9 mouse cellular contexts compared by ENCODE assay signal in the genomic region with DNA sequence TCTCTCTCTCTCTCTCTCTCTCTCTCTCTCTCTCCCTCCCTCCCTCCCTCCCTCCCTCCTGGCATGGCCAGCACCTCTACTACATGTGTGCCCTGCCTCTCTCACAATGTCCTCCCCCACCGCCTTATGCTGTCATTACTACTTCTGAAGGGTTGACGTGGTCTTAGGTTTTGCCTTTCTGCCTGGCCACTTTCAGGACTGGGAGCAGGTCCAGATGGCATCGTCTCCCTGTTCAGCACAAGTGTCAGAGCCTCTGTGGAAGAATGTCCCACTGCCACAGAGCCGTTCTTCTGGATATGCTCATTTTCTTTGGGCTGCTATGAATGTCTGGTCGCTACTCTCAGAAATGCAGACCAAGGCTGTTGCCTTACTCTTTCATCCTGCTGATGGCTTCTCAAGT.
"Had no signal": no experiment of that assay in that cellular context is flagged by ENCODE, and none has a peak within 500 bp of the region (broad histone marks: within the 10 kb centered on the region; RNA-seq: fewer than 3 reads in every experiment).

No protein-coding gene starts in this region.

- ATAC-seq: liver, postnatal 0 days; midbrain, embryonic 13.5 days; midbrain, embryonic 15.5 days had no signal

- DNase-seq: liver, embryonic 13.5 days; liver, postnatal 0 days; lung, embryonic 14.5 days; right cerebral cortex, postnatal 14 days; thymus, adult 2 months; thymus, postnatal 25 days; thymus, postnatal 4 days had no signal
